Mouse (Mus musculus): ENCODE measurements at regions not wholly inside any gene's neighbourhood (a gene's known extent, or its start where the extent isn't known, plus 50 kb on each side); places are given as distances from the start of the nearest gene placed in this dataset.

DNA sequence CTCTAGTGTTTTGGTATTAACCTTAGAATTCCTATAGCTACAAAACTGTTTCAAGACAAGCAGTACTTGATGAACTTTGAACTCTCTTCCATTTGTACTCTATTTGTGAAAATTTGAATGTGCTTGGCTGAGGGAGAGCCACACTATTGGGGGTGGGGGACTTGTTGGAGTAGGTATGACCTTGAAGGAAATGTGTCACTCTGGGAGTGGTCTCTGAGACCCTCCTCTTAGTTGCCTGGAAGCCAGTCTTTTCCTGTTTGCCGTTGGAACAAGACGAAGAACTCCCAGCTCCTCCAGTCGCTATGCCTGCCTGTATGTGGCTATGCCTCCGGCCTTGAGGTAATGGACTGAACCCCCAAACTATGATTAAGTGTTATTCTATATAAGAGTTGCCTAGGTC, 265.4 kb upstream of the Dab2 start:
- no peak for DNase-seq

DNA sequence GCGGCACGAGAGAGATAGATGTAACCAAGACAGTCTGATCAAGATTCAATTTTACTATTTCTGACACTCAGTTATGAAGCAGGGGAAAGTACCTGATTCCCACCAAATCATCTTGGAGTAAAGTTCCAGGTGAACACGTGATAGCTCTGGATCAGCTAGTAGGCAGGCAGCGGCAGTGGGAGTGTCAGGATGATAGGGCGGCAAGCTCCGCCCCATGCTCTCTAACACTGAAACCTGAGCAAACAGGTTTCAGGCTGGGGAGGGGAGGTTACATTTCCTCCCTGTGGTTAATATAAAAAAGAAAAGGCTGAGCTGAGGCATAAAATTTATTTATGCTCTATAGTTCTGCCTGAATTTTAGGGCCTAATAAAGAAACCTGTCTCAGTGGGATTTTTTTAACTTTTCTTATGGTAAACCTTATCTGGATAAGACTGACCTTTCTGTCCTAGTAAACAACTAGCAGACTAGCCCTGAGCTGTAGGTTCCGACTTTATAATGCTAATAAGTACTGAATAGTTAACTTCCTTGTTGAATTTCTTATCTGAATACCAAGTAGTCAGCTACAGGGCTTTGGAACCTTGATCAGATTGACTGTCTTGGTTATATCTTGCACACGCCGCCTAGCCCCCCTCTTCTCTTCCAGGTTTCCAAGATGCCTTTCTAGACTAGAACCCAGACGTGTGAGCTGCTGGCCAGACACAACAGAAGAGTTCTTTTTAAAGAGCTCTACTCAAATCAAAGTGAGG, 254.9 kb upstream of the Dab2 start:
- DNase-seq, result no peak

DNA sequence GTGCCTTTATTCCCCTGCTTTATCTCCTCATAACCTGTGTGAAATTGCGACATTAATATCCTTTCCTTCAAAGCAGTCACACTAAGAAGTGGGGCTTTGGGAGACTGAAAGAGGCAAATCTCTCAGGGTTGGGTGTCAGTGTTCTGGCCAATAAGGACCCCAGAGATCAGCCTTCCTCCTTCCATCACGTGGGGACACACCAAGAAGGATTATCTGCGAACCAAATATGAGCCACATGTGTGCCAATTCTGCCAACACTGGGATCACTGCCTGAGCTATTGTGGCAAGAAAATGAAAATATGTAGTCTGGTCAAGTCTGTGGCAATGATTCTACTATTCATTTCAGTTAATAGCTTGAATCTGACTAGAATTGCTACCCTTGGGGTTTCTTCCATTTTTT, 243.9 kb upstream of the Dab2 start:
- no peak for DNase-seq

DNA sequence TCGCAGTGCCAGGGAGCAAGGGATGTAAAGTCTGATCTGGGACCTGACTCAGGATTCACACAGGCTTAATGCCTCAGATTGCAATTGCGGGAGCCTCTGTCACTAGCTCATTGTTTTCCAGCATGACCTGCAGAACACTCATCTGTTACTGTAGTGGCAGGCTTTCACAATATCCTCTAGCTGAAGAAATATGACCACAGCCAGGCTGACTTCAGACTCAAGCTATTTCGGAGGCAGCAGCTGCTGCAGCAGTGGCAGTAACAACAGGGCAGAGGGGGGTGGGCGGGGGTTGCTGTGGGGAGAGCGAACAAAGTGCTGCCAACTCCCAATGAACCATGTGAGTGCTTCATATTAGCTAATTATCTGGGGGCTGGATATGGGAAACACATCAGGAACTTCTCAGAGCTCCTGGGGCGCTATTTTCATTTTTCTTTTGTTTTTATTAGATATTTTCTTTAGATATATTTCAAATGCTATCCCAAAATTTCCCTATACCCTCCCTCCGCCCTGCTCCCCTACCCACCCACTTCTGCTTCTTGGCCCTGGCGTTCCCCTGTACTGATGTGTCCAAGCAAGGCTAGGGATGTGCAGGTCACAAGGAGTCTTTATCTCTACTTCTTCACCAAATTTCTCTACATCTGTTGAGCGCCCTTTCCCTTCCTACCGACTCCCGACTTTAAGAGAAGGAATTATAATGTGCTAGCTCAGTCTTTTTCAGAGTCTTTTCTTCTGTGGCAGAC, 242.5 kb upstream of the Dab2 start:
- no peak for DNase-seq

DNA sequence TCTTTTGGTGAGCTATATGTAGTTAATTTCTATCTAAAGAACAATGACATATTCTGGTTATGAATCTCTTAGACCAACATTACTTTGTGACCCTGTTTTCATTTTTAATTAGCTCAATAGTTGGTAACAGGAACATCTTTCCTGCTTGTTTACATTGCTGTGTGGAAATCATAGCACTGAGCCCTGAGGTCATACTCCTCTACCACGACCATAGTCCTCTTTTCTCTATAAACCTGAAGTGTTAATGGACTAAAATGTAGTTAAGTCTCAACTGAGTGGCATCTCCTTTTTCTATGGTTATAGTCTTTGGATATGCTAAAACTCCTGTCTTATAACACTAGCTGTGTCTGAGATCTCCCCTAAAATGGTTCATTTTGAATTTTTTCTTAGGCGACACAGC, 240.2 kb upstream of the Dab2 start:
- no peak for DNase-seq

DNA sequence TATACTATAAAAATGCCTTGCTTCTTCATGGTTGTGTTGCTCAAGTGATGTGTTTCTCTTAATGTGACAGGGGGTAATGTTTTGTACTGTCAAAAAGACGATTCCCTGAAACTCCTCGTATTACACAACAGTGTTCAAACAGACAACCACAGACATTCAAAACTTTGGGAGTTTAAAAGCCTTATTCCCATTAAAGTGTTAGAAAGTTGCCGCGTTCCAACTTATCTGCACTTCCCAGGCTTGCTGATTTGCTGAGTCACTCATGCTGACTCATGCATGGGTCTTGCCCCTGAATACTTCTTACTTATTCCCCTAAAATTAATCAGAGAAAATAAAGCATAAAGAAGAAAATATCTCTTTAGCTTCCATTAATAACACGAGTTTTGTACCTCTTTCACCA, 239.8 kb upstream of the Dab2 start:
- DNase-seq, result no peak

DNA sequence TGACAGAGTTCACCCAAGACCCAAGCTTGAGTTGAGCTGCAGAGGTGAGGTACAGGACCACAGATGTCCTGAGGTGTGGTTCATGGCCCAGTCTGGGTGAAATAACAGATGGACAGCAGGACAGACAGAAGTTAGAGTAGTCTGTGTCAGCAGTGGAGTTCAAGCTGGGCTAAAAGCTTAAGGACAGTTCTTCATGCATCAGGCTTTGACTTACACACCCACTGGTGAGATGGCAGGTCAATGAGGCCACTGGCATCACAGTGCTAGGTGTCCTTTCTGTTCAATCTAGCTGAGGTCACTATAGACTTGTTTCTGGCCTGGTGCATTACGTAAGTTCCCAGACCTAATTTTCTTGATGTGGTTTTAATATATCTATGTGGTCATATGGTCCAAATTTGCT, 238.9 kb upstream of the Dab2 start:
- no peak for DNase-seq

DNA sequence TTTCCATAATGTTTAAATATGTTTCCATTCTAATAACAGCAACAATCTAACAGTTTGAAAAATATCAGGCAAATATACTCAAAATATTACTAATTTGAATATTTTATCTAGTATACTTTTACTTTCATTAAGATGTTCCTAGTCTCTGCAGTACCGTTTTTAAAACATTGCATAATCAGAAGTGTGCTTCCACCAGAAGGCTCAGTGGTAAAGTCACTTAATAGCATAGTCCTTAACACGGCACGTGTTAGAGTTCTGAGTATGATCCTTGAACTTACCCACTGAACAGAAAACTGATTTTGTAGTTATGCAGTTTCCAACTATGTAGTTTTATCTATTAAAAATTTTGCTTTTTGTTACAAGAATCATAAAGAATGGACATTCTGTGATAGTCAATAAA, 234.5 kb upstream of the Dab2 start:
- no peak for DNase-seq

DNA sequence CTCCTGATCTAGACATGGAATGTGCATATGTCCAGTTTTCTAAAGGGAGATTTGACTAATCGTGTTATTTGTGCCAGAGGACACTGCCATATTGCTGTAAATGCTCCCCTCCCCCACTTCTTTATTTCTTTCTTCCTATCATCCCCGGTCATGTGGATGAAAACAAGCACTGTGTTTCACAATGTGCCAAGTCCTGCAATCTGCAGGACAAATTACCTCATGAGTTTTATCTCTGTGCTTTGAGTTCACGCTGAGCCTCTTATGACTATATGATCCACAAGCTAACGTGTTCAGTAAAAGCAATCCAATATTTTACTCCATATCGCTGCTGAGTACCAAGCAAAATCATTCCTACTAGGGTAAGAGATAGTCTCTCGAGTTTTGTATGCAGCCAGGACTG, 232.2 kb upstream of the Dab2 start:
- DNase-seq, result no peak

DNA sequence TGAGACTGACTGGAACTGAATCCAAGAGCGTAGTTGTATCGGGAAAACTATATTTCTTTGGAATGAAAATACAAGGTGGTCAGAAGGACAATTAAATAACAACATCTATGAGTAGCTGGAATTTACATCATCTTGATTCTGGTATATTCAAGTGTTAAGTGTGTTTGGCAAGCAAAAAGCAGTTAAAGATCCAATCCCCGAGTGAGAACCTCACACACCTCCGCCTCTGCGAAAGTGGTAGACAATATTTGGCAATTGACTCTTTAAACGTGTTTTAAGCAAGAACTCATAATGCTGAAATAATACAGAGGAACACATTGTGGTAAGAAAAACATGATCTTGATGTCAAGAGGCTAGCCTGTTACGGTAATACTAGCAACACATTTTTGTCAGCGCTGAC, 231.2 kb upstream of the Dab2 start:
- DNase-seq, result no peak

DNA sequence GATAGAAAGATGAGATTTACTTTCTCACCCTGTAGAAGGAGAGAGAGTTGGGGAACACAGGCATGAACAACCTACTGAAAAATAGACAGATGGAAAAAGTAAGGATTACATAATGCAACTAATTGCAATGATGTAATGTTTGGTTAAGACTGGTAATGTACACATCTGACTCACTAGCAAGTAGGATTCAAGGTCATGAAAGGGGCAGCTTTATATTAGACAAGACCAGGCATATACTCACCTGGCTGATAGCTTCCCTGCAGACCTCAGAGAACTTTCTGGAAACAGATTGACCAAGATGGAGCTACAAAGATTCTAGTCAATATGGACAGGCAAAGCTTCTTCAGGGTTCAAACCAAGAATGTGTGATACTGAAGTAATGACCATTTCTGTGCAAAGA, 227.7 kb upstream of the Dab2 start:
- DNase-seq, result no peak

DNA sequence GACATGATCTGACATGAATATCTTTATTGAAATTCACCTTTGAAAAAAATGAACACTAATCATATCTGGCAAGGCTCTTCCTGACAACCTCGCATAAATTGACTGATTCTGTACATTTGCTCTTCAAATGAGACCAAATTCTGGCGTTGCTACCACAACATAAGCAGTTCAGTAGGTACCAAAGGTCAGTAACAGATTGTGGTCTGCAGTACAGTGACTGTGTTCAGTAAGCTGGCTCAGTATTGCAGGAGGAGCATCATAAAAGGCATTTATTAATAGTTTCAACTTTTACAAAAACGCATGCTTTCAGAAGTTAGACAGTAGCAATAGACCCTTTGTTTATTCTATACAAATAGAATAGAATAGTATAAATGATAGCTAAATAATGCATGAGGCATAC, 226.7 kb upstream of the Dab2 start:
- no peak for DNase-seq

DNA sequence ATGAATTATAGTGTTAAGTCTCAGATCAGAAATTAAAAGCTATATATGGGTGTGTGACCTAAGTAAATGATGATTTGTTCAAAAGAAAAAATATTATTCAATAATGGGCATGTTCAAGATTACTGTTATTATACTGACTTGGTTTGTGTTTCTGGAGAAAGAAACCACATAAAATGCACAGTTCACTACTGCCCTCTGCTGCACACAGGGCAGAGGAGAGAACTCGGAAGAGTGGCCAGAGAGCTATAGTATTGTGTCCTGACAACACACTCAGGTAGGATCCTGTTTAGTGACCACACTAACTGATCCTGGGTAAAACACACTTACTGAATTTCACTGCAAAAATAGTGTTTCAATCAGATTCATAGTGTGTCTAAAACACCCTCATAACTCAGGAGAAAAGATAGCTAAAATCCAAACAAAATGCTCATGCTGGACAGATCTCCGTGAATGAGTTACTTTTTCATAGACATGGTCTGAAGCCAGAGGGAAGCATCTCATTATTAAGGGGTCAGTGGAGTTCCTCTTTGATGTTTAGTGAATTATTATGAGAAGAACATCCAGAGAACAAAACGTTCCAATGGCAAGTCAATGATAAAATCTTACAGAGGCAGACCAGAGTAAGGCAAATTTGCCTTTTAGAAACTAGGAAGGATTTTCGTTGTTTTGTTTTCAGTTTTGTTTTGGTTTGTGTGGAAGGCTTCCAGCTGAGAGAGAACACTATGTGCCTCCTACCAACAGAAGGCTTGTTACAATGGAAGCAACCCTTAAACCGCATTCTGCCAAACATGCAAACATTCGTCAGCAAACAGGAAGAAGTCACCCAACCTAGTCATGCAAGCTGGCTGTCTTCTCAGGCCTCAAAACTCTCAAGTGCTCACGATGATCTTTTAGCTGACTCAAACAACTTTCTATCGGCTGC, 218.6 kb upstream of the Dab2 start:
- DNase-seq, result peak; percentile 36

DNA sequence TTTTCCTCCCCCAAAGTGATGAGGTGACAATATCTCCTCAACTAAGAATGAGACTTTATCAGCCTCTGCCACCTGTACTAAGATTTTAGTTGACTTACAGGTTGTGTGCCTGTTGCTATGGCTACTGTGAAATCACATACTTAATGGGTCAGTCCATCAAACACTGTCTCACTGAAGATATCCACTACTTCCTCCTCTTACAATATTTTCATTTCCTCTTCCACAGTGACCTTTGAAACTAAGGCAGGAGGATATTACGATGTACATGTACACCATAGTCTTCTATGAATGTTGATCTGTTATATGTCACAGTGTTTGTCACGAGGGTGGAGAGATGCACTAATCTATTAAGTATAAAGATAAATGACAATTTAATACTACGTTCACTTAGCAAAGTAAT, 212.4 kb upstream of the Dab2 start:
- DNase-seq, result no peak

DNA sequence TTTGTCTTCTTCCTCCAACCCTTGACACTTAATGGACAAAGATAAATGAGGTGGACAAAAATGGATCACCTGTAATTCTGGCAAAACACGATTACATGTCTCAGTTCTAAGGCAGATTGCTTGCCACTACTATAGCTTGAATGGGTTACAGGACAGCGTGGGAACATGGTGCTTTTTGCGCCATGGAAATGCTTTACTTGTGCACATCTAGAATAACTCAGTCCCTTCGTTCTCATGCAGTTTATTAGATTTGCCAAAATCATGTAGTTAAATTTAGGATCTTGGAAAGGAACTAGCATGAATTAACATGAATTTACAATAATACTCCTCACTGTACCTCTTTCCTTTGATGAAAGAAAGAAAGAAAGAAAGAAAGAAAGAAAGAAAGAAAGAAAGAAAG, 211.1 kb upstream of the Dab2 start:
- no peak for DNase-seq

DNA sequence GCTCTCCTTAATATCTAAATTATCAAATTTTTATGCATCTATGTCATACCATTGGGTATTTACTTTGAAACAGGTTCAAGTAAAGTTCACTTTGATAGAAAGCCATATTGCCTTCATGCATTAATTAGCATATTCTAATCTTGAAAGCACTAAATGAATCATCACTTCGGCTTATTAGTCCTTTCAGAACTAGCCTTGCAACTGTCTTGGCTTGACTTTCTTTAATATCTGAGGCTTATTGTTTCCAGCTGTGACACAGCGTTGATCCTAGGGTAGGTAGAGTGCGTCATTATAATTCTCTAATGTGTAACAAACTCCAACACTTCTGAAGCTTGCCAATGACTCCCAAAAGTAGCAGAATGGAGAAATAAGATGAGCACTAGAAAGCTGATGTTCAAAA, 169.9 kb upstream of the Dab2 start:
- no peak for DNase-seq

DNA sequence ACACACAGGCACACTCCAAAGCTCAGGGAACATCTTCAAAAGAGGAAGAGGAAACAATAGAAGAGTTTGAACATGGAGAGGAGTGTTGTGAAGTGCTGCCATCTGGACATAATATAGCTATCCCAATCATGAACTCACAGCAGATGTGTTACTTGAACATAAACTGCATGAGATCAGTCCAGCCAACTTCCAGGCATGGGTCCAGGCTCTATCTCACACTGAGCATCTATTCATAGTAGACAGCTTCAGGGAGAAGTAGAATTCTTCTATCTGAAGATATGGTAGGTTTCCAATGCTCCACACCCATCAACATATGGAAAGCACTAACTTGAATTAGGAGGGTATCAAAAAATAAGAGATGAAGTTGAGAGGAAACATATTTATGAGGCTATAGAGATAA, 167.4 kb upstream of the Dab2 start:
- DNase-seq, result peak; percentile 4

DNA sequence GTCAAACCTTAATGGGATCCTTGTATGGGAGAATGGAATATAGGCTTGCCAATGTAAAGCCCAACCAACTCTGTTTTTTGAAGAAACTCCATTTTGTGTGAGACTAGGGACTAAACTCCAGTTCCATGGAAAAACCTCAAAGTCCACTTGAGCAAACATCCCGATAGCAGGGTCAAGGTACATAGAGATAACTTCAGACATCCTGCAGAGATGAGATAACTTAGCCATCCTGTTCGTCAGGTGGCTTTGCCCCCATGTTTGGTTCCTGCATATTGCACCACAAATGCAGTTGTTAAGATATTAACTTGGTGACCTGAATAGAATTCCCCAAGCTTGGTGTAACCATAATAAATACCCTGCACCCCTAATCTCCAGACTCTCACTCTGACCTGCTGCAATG, 154.5 kb upstream of the Dab2 start:
- no peak for DNase-seq

DNA sequence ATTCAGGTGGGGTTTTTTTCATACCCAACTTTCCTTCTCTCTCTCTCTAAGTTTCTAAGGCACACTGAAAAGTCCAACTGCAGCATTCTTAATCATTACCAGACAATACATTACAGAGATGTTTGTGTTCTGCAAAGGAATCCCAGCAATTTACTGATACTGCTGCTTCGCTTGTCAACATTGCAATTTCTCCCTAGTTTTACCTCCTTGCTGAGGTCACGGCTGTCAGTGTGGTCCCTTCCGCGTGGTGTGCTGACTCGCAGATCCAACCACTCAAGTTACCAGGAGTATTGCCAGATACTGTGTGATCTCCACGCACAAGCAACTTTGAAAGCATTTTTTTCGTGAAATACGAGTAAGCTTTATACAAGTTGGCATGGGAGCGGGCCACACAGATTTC, 144.9 kb upstream of the Dab2 start:
- DNase-seq, result peak; percentile 3

DNA sequence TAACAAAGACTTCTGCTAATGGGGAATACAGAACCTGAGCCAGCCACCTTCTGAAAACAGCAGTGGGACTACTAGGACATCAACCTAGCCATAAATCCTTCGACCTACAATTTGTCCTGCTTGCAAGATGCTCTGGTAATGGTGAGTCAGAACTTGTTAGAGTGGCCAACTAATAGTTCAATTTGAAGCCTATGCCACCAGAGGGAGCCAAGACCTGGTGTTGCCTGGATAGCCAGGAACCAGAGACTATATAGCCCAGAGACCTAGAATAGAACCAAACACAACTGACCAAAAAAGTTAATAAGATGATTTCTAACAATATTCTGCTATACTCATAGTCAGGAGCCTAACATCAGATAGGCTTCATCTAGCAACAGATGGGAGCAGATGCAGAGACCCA, 119.3 kb upstream of the Dab2 start:
- no peak for DNase-seq

DNA sequence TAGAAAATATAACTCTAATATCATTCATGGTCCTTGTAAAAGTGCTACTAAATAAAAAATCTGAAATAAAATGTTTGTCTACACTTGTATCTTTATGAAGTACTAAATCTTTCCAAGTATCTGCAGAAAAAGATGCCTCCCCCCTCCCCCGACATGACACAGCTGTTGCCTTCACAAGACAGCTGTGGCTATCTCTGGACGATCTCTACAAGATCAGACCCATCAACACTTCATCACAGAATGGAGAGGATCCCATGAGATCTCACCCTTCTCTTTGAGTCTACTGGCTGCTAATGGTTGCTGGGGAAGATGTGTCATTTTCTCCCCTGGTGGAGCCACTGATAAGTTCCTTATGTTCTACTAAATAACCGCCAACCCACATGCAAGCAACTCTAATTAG, 116.0 kb upstream of the Dab2 start:
- no peak for DNase-seq

DNA sequence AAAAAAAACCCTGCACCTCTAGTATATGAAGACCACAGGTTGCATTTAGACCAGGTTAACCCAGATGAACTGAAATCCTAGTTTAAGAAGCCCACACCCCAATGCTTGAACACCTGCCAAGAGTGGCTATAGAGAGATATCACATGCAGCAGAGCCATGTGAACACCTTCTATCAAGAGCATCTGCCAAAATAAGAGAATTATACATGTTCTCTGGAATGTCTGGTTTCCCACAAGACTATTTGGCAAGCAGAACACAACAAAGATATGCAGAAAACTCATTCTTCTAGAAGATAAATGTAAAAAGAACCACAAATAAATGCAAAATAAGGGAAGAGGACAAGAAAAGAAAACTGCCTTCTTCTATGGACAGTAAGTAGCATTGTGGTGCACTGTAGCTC, 107.7 kb upstream of the Dab2 start:
- DNase-seq, result no peak

DNA sequence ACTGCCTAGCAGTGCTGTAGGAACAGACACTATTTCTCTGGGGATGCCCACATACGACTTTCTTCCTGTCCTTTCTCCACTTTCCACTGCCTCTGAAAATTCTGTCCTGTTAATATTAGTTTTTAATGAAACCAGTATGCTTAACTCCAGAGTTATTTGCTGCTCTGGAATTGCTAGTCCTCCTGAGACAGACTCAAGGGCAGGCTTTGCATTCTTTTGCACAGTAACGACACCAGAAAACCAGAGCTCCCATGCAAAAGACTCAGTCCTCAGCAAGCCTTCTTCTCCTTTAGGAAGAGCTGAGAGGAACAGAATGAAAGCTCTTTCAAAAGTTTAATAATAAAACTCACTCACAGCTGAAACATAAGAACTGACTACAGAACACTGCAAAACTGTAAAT, 92.3 kb upstream of the Dab2 start:
- DNase-seq, result no peak
